Mouse (Mus musculus) liver (tissue): ENCODE measurements at regions not wholly inside any gene's neighbourhood (a gene's known extent, or its start where the extent isn't known, plus 50 kb on each side); places are given as distances from the start of the nearest gene placed in this dataset.

Experiments
- DNase-seq: peaks from one replicate; pipeline ENCODE4 v3.0.0-alpha.2; 2020; ENCODE audit warnings: mixed read lengths

- DNase-seq, result no peak
Observed at GRCm38 (mm10) chr2:79193851-79194250, 61.4 kb upstream of the Itga4 start.

DNA sequence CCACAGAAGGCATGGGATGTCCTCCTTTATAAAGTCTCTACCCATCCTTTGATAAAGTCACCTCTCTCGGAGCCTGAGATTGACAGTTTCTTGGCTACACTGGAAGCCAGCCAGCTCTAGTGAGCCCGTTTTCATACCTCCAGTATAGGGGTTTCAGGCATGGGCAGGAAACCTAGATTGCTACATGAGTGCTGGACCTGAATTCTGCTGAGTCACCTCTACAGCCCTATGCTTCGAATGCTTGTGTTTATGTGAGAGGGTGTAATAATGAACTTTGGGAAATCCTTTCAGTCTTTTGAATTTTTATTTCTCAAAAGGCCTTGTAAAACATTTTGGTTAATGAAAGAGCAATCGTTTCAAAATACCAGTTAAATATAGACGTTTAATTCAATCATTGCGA, 53.5 kb upstream of the Itga4 start:
- DNase-seq, result peak; percentile 35
